Mouse (Mus musculus): Measurements from ENCODE around the gene Gm867.

Gene Gm867

DNA sequence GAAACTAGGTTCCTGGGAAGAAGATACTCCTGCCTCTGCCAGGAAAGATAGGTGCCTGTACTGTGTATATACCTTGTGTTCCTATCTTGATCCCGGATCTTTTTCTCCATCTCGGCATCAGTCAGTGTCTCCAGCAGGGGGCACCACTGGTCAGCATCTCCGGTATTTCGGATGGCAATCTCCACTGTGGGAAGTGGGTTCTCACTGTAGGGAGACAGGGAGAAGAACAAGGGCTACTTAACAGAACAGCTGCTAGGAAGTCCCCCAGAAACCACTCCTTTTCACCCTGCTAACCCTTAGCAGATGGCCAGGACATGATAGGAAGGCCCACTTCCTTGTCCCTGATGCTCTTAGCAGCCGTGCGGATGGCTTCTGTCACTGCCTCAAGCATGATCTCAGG is 43.1 kb downstream of the Gm867 start:
- peak; percentile 47 to 69 for DNase-seq (ENCODE audit: low spot score in 2 of 2)

DNA sequence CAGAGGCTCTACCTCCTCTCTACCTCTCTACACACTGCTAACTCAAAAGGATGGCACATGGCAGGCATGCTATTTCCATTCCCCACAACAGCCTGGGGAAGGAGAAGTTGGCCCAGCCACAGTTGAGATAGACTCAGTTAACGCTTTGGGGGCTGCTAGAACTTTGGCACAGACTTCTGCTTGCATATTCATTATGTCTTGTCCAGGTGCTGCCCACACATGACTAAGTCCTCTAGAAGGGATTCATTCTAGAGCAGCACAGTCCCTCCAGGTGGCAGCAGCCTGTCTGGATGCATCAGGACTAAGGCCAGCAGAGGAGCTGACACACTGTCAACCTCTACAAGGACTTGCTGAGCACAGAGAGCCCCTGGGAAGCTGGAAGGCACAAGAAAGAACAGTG is 44.3 kb downstream of the Gm867 start:
- DNase-seq (ENCODE audit: low spot score in 2 of 2): no peak

DNA sequence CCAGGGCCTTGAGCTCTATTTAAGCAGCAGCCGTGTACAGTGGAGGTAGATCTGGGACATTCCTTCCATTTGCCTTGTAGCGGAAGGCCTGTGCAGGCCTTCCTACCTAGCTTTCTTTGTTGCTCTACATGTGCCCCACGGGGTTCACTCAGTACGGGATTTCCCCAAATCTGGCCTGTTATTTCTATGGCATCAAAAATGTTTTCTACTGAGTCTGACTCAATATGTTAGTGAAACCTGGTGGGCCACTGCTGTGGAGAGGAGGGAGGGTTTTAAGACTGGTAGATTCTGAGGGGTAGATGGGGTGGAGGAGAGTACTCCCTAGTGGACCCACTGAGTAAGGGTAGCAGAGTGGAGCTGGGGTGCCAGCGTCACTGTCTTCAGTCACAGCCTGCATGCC is 44.7 kb downstream of the Gm867 start:
- no peak for DNase-seq (ENCODE audit: low spot score in 2 of 2)

DNA sequence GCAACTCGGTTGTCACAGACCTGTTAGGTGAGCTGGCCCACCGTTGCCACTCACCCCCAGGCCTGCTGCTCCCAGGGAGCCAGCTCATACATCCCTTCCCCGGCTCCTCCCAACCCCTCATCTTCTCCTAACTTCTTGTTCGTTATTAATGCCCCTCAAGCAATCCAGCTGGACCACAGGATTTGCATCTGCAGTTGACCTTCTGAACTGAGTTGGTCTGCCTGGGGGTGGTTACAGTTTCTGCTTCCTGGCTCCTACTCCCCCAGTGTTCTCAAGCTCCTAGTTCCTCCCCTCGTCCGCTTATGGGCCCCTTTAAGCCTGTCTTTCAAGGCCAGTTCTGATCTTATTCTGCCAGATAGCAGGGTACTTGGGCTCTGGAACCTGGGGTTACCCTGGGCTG is 45.9 kb downstream of the Gm867 start:
- DNase-seq (ENCODE audit: low spot score in 2 of 2): no peak

DNA sequence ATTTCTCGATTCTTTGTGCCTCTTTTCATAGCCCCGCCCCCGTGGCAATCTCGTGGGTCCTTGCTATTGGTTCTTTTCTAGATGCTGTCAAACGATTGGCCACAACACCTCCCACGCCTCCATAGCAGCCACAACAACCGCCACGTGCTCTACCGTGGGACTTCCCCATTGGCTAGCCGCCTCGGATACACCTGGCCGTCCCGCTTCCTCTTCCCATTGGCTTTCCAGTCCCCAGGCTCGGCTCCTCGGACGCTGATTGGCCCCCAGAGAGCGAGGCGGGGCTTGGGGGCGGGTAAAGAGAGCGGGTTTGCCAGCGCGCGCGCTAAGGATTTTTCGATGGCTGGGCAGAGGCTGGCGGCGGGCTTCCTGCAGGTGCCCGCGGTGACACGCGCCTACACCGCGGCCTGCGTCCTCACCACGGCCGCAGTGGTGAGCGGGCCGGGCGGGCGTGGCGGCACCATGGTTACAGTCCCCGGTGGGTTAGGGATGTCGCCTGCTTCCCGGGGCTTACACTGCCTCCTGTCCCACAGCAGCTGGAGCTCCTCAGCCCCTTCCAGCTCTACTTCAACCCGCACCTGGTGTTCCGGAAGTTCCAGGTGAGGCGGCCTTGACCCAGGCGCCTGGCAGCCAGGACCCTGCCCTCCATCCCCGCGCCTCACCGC is 47.3 kb downstream of the Gm867 start, which contains the start of gene Derl3:
TSS of gene Derl3 (plus strand) at position 325 of the 662 bp plus-strand sequence.
- peak; percentile 82 to 92 for DNase-seq (ENCODE audit: low spot score in 2 of 2)

DNA sequence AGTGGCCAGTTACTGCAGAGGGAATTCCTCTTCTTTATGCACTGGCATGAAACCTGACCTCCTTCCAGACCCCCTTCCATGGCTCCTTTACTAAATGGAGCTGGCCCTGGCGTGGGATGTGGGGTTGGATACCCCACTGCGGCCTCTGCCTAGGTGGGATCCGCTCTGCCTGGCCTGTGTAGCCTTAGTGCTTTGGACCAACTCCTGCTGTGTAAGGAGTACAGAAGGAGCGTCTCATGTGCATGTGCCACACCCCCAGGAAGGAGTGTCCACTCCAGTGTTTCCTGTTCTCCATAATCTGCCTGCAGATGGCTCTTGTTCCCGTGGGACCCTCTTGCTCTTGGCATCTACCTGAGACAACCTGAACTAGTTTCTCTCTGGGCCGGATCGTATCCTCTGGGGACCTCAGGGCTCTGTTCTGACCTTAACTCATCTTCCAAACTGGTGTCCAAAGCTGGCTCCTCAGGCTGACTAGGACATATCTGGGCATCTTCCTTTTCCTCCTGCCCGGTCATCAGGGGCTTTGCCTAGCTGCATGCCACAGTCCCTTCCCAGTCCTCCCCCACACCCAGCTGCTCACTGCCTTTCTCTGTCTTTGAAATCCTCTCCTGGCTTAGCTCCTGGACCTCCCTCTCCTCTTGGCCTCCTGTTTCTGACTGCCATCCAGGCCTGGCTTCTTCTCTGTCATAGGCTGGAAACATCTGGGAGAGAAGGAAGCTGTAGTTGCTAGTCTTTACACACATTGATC is 50.9 kb downstream of the Gm867 start:
- no peak for DNase-seq (ENCODE audit: low spot score in 2 of 2)

All from urinary bladder, postnatal 36 days (tissue).